Mouse (Mus musculus): Measurements from ENCODE around the gene Ift43.

Ift43 gene

GRCm38 (mm10) chr12:86078553-86079201 lies 3.7 kb upstream of the Ift43 start, which contains the start of gene Tgfb3:
TSS of gene Tgfb3 (minus strand) at chr12:86079041.
- DNase-seq (ENCODE audit: low spot score) = peak; percentile 52

GRCm38 (mm10) chr12:86079202-86079667 lies 3.1 kb upstream of the Ift43 start:
- DNase-seq (ENCODE audit: low spot score) = peak; percentile 88

- no peak for DNase-seq (ENCODE audit: low spot score)
Observed at GRCm38 (mm10) chr12:86085873-86086272, 3.5 kb downstream of the Ift43 start.

- no peak for DNase-seq (ENCODE audit: low spot score)
Observed at GRCm38 (mm10) chr12:86086550-86086949, 4.2 kb downstream of the Ift43 start.

- no peak for DNase-seq (ENCODE audit: low spot score)
Observed at GRCm38 (mm10) chr12:86088042-86088441, 5.7 kb downstream of the Ift43 start.

GRCm38 (mm10) chr12:86090764-86091163 lies 8.4 kb downstream of the Ift43 start:
- DNase-seq (ENCODE audit: low spot score) = no peak

- DNase-seq (ENCODE audit: low spot score) = no peak
Observed at GRCm38 (mm10) chr12:86091601-86092132, 9.3 kb downstream of the Ift43 start.

GRCm38 (mm10) chr12:86094075-86094474 lies 11.7 kb downstream of the Ift43 start:
- DNase-seq (ENCODE audit: low spot score) = no peak

GRCm38 (mm10) chr12:86095806-86096205 lies 13.5 kb downstream of the Ift43 start:
- DNase-seq (ENCODE audit: low spot score) = no peak

- DNase-seq (ENCODE audit: low spot score) = no peak
Observed at GRCm38 (mm10) chr12:86097781-86098180, 15.4 kb downstream of the Ift43 start.

GRCm38 (mm10) chr12:86100711-86101110 lies 18.4 kb downstream of the Ift43 start:
- DNase-seq (ENCODE audit: low spot score) = no peak

GRCm38 (mm10) chr12:86102686-86103085 lies 20.3 kb downstream of the Ift43 start:
- no peak for DNase-seq (ENCODE audit: low spot score)

GRCm38 (mm10) chr12:86103391-86103790 lies 21.1 kb downstream of the Ift43 start:
- no peak for DNase-seq (ENCODE audit: low spot score)

- no peak for DNase-seq (ENCODE audit: low spot score)
Observed at GRCm38 (mm10) chr12:86103852-86104251, 21.5 kb downstream of the Ift43 start.

GRCm38 (mm10) chr12:86104297-86104696 lies 22.0 kb downstream of the Ift43 start:
- DNase-seq (ENCODE audit: low spot score) = no peak

- DNase-seq (ENCODE audit: low spot score) = no peak
Observed at GRCm38 (mm10) chr12:86105546-86105945, 23.2 kb downstream of the Ift43 start.

- no peak for DNase-seq (ENCODE audit: low spot score)
Observed at GRCm38 (mm10) chr12:86106086-86106485, 23.7 kb downstream of the Ift43 start.

GRCm38 (mm10) chr12:86107645-86108044 lies 25.3 kb downstream of the Ift43 start:
- DNase-seq (ENCODE audit: low spot score) = no peak

- no peak for DNase-seq (ENCODE audit: low spot score)
Observed at GRCm38 (mm10) chr12:86109531-86109930, 27.2 kb downstream of the Ift43 start.

- no peak for DNase-seq (ENCODE audit: low spot score)
Observed at GRCm38 (mm10) chr12:86110637-86111036, 28.3 kb downstream of the Ift43 start.

- DNase-seq (ENCODE audit: low spot score) = peak; percentile 9
Observed at GRCm38 (mm10) chr12:86116295-86116835, 34.0 kb downstream of the Ift43 start.

GRCm38 (mm10) chr12:86124016-86124415 lies 41.7 kb downstream of the Ift43 start:
- no peak for DNase-seq (ENCODE audit: low spot score)

GRCm38 (mm10) chr12:86128122-86128521 lies 45.8 kb downstream of the Ift43 start:
- DNase-seq (ENCODE audit: low spot score) = no peak

- DNase-seq (ENCODE audit: low spot score) = no peak
Observed at GRCm38 (mm10) chr12:86129005-86129404, 46.7 kb downstream of the Ift43 start.
